ENCODE assay signal across 8 mouse cellular contexts in genomic region chr19:4232186-4232572, GRCm38 (mm10). TPM values are rescaled to one million over a fixed set of nuclear protein-coding genes. Genes with fewer than 3 reads are reported as not detected.
DNase-seq lines count a peak whose midpoint lies in the region; ATAC-seq lines count a peak whose summit lies in the region.

No protein-coding gene starts in this region.

- H3K4me1 ChIP-seq in hindbrain, embryonic 12.5 days: peaks cover 12% of the 10 kb centered on the region

- ATAC-seq in hindbrain, embryonic 12.5 days (ENCODE audit: low FRiP score): peak; percentile 26
- ATAC-seq in megakaryocyte, adult 5-6 weeks (ENCODE audit: poor library complexity, severe bottlenecking): peak; percentile 44

- H3K9me3 ChIP-seq in hindbrain, embryonic 12.5 days (replicated peaks): no peaks in the 10 kb centered on the region

- peak overlapping the region; percentile 69 for H3K27ac ChIP-seq in hindbrain, embryonic 12.5 days

- peak overlapping the region; percentile 82 for H3K9ac ChIP-seq in hindbrain, embryonic 12.5 days

- WGBS in hindbrain, embryonic 12.5 days: 58% methylated on average over 2 of the region's 2 CpGs

- H3K4me2 ChIP-seq in hindbrain, embryonic 12.5 days (replicated peaks): peak overlapping the region; percentile 89

- H3K4me3 ChIP-seq in hindbrain, embryonic 12.5 days: peak overlapping the region; percentile 52

- DNase-seq in layer of hippocampus, adult 9-11 months: peak; percentile 76
- DNase-seq in layer of hippocampus, adult 9-10 months (ENCODE audit: low spot score): no peak
- DNase-seq in brain, adult 2 months (ENCODE audit: low read depth, low spot score): peak; percentile 83
- DNase-seq in urinary bladder, postnatal 25 days (ENCODE audit: low spot score): no peak
- DNase-seq in left cerebral cortex, postnatal 36 days (ENCODE audit: low spot score in 2 of 2): no peak
- DNase-seq in ovary, postnatal 14 days (ENCODE audit: low spot score): no peak

- intact Hi-C loops in left cerebral cortex, postnatal 36 days (cut with DNase I): loop anchor here (5.0 kb wide), 1 partner anchor 105 kb away; the partner anchor contains the start of gene Aip

- H3K36me3 ChIP-seq in hindbrain, embryonic 12.5 days: no peaks in the 10 kb centered on the region

- H3K27me3 ChIP-seq in hindbrain, embryonic 12.5 days: peaks cover 20% of the 10 kb centered on the region

RNA-seq across cellular contexts. Expression of gene Pold4, which starts 0.5 kb away (rescaled TPM):
- 16.2 and 17.2 TPM in 2 replicates for polyA plus RNA-seq in hindbrain, embryonic 12.5 days (2016; fragmentation: Nextera tagmentation; extraction: Ambion mirVana)
- 98.9 and 105 TPM in 2 replicates for total RNA-seq in megakaryocyte, adult 5-6 weeks (2015)
- 102 and 122 TPM in 2 replicates for total RNA-seq in megakaryocyte, adult 5-6 weeks (2017)
- total RNA-seq in left cerebral cortex, postnatal 36 days (2021): 10 to 100 TPM; 15.9 to 17.8 TPM

RNA-seq across cellular contexts. Expression of gene AC109138.7, which starts 18.0 kb away (rescaled TPM):
- not detected in 2 replicates for polyA plus RNA-seq in hindbrain, embryonic 12.5 days (2016; fragmentation: Nextera tagmentation; extraction: Ambion mirVana)
- total RNA-seq in megakaryocyte, adult 5-6 weeks (2015): not detected in 2 replicates
- not detected in 2 replicates for total RNA-seq in megakaryocyte, adult 5-6 weeks (2017)
- not detected for total RNA-seq in left cerebral cortex, postnatal 36 days (2021)

RNA-seq across cellular contexts. Expression of gene Clcf1, which starts 18.1 kb away (rescaled TPM):
- polyA plus RNA-seq in hindbrain, embryonic 12.5 days (2016; fragmentation: Nextera tagmentation; extraction: Ambion mirVana): 2.1 and 2.8 TPM in 2 replicates
- 1.4 and 2.9 TPM in 2 replicates for total RNA-seq in megakaryocyte, adult 5-6 weeks (2015)
- 0.40 and 2.2 TPM in 2 replicates for total RNA-seq in megakaryocyte, adult 5-6 weeks (2017)
- 1 to 10 TPM in 1 of 2 experiments, under 1 TPM in 1; 0.84 to 1.2 TPM for total RNA-seq in left cerebral cortex, postnatal 36 days (2021)

RNA-seq across cellular contexts. Expression of gene Rad9a, which starts 30.7 kb away (rescaled TPM):
- polyA plus RNA-seq in hindbrain, embryonic 12.5 days (2016; fragmentation: Nextera tagmentation; extraction: Ambion mirVana): 30.5 and 31.2 TPM in 2 replicates
- 32.8 and 36.7 TPM in 2 replicates for total RNA-seq in megakaryocyte, adult 5-6 weeks (2015)
- total RNA-seq in megakaryocyte, adult 5-6 weeks (2017): 21.4 and 22.8 TPM in 2 replicates
- 10 to 100 TPM in 1 of 2 experiments, 1 to 10 TPM in 1; 6.1 to 10.8 TPM for total RNA-seq in left cerebral cortex, postnatal 36 days (2021)

RNA-seq across cellular contexts. Expression of gene Ssh3, which starts 36.8 kb away (rescaled TPM):
- polyA plus RNA-seq in hindbrain, embryonic 12.5 days (2016; fragmentation: Nextera tagmentation; extraction: Ambion mirVana): 10.1 and 10.4 TPM in 2 replicates
- 15.9 and 16.5 TPM in 2 replicates for total RNA-seq in megakaryocyte, adult 5-6 weeks (2015)
- total RNA-seq in megakaryocyte, adult 5-6 weeks (2017): 17.2 and 19.8 TPM in 2 replicates
- 10 to 100 TPM; 41.1 to 65.6 TPM for total RNA-seq in left cerebral cortex, postnatal 36 days (2021)

Comparison
In these comparisons a context has a peak if more than half of its experiments do, and no peak if none do; other contexts are left out.
1. DNase-seq: peak in layer of hippocampus, adult 9-11 months (single experiment) and brain, adult 2 months (single experiment); none in layer of hippocampus, adult 9-10 months (single experiment), urinary bladder, postnatal 25 days (single experiment), left cerebral cortex, postnatal 36 days (0 of 2) and ovary, postnatal 14 days (single experiment).
2. RNA of gene Pold4, which starts 0.5 kb away (total RNA-seq): 98.9 to 122 TPM in megakaryocyte, adult 5-6 weeks; 15.9 to 17.8 TPM in left cerebral cortex, postnatal 36 days; every median in the first group is over 4 times any median in the second.